Mouse (Mus musculus): ENCODE results near the gene Sntb2.

DNA sequence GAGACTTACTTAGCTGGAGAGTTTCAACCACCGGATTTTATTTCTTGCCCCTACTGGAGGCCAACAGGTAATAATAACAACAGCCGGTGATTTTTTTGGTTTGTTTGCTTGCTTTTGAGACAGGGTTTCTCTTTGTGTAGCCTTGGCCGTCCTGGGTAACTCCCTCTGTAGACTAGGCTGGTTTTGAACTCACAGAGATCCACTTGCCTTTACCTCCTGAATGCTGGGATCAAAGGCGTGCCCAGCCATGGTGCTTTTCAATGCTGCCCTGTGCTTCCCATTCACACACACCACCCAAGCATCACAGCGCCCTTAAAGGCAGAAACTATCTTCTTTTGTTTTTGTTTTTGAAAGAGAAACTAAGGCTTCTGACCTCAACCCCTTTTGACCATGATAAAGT is 5.6 kb upstream of the Sntb2 start:
- TF ChIP-seq CTCF (IDR thresholded peaks at IDR 0.05; ENCODE audit: control insufficient read depth, insufficient read depth, insufficient replicate concordance, low read depth, low read length) = no peak
- TF ChIP-seq POLR2A (IDR thresholded peaks at IDR 0.05; ENCODE audit: control insufficient read depth, low read depth, low read length) = no peak
